Mouse (Mus musculus) heart, postnatal 36 days (tissue): ENCODE measurements around the gene Dip2b. TPM values are rescaled to one million over a fixed set of nuclear protein-coding genes. Genes with fewer than 3 reads are reported as not detected.
A peak's percentile ranks its signal among the peaks of the same experiment; 100 is the strongest.

Source experiments
- DNase-seq, 2 experiments: peaks; one replicate each; pipeline ENCODE4 v3.0.0; 2021 to 2022
- intact Hi-C: fragments of 180-260 bp; cut with DNase I; formaldehyde crosslinking; loops from one replicate; pipeline ENCODE4 v1.15.1; 2025
- total RNA-seq, 2 experiments: library from RNA; stranded (reverse); gene quantifications; 2 replicates each; pipeline ENCODE4 v1.2.3; 2021

The Dip2b gene
- 10 to 100 TPM; 21.0 to 21.5 TPM for total RNA-seq

GRCm38 (mm10) chr15:100038470-100038971 is at the start of gene Dip2b:
Gene Dip2b, plus strand, starts transcription at chr15:100038664.
- intact Hi-C loops, result loop anchor here (1.0 to 5.0 kb wide), 3 partner anchors 88 to 190 kb away; no protein-coding TSS in a partner anchor

GRCm38 (mm10) chr15:99993100-99993499 is 45.4 kb upstream of the Dip2b start:
- intact Hi-C loops, result no loop called here
- DNase-seq, result no peak

More at GRCm38 (mm10) chr15:100038470-100038971, at the start of gene Dip2b:
- DNase-seq, result peak; percentile 98 to 99

DNA sequence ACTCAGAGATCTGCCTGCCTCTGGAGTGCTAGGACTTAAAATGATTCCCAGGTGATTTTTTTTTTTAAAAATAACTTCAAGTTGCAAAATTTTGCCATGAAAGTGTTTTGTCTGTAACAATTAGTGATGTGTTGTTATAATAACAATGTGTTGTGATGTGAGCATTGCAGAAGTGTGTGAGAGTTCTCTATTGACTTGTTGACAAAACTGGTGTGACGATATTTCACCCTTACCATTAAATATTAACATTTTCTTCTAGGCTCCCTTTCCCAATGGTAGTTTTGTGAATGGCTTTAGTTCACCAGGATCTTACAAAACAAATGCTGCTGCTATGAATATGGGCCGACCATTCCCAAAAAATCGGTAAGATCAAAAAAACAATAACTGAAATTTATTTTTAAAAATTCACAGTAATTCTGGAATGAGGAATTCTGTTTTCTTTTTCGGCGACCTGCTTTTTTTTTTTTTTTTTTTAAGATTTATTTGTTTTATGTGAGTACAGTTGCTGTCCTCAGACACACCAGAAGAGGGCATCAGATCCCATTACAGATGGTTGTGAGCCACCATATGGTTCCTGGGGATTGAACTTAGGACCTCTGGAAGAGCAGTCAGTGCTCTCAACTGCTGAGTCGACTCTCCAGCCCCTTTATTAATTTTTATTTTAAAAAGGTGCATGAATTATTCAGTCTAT is 41.2 kb upstream of the Dip2b start:
- intact Hi-C loops, result no loop called here
- no peak for DNase-seq

GRCm38 (mm10) chr15:99999390-99999789 is 39.1 kb upstream of the Dip2b start:
- no peak for DNase-seq
- intact Hi-C loops, result no loop called here

DNA sequence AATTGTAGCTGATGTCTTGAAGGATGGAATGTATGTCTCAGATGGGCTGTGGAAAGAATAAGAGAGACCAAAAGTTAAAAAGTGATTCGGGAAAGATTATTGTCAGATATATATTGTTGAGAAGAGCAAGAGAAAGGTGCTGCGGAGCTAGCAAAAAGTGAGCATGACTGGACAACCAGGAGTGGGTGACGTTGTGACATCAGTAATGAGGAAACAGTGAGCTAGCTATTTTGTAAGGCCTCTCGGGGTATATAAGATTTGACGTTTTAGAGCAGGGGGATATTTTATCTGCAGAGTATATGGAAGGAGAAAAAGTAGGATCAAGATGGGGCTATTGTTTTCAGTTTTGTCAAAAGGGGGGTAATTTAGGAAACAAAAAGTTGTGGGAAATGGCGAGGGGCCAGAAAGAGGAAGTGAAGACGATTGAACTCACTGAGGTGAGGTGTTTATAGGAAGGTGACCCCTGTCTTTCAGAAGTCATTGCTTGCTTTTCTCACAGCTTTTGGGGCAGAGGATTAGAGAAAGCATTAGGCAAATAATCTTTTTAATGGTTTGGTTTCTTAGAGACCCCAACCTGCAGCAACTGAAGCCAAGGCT is 33.7 kb upstream of the Dip2b start:
- intact Hi-C loops, result no loop called here
- no peak for DNase-seq

GRCm38 (mm10) chr15:100006180-100006579 is 32.3 kb upstream of the Dip2b start:
- intact Hi-C loops, result no loop called here
- no peak for DNase-seq

DNA sequence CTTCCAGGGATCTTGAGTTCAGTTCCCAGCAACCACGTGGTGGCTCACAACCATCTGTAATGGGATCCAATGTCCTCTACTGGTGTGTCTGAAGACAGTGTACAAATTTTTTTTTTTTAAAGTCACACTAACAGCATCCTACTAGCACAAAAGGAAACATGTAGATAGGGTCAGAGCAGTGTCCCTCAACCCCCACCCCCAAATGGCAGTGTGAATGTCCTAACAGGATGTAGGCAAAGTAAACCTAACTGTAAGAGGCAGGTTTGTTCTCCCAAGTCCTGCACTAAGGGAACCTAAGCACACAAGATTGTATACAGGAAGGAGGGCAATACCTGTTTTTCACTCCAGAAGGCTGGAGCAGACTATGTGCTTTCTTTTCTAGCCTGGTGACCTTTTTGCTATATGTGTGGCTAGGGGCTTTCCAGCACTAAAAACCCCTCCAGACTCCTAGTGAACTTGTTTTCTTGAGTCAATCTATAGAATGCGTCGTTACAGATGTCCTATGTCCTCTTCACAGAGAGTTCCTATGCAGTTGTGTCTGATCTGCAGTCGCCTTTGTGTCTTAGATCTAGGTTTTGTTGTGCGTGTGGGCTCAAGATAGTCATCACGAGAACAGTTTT is 20.1 kb upstream of the Dip2b start:
- intact Hi-C loops, result no loop called here
- no peak for DNase-seq

- intact Hi-C loops, result loop anchor here (5.0 kb wide), 2 partner anchors 281 to 436 kb away; partner anchors contain the start of gene Mettl7a1
- no peak for DNase-seq
Measured at GRCm38 (mm10) chr15:100021175-100021574, 17.3 kb upstream of the Dip2b start.

- peak; percentile 39 to 50 for DNase-seq
- intact Hi-C loops, result loop anchor here (2.0 to 5.0 kb wide), 3 partner anchors 279 to 434 kb away; partner anchors contain the start of gene Mettl7a1
Measured at GRCm38 (mm10) chr15:100022923-100023322, 15.5 kb upstream of the Dip2b start.

DNA sequence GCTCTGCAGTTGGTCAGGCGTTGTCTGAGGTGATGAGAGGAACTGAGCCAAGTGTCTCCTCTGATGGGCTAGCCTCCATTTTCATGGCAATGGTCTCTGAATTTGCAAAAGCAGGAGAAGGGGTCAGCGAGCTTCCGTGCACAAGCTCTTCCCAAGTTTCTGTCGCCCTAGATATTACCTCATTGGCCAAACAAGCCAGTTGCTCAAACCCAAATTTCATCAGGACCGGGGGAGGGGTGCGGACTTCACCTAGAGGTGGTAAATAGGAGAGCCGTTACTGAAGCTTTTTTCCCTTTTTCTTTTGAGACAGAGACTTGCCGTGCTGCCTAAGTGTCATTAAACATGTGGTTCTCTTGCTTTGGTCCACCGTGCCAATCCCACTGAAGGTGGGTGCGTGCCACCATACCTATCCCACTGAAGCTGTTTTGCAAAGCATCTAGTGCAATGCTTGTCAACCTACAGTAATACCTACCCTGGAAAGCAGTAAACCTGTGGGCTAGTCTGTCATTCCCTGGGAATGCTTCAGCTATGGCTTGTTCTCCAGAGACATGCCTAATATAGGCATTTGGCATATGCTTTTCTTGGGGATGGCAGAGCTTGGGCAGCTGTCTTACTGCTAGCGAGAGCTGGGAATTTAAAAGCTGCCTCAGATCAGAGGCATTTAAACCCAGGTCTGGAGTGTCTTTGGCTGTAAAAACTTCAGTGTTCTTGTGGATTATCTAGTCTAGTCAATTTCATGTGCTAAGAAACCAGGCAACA is 13.2 kb upstream of the Dip2b start:
- DNase-seq, result no peak
- intact Hi-C loops, result no loop called here

DNA sequence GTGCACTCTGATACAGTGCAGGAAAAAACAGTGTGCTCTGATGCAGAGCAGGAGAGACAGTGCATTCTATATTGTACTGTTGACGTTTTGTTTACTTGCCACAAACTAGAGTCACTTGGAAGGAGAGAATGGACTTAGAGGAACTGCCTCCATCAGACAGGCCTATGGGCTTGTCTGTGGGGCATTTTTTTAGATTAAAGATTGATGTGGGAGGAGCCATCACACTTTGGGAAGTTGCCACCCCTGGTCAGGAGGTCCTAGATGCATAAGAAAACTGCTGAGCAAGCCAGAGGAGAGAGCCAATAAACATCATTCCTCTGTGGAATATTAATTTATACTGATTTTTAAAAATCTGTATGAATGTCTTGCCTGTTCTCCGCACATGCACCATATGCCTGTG is 10.3 kb upstream of the Dip2b start:
- intact Hi-C loops, result no loop called here
- DNase-seq, result no peak

GRCm38 (mm10) chr15:100029497-100029896 is 9.0 kb upstream of the Dip2b start:
- intact Hi-C loops, result no loop called here
- DNase-seq, result no peak

DNA sequence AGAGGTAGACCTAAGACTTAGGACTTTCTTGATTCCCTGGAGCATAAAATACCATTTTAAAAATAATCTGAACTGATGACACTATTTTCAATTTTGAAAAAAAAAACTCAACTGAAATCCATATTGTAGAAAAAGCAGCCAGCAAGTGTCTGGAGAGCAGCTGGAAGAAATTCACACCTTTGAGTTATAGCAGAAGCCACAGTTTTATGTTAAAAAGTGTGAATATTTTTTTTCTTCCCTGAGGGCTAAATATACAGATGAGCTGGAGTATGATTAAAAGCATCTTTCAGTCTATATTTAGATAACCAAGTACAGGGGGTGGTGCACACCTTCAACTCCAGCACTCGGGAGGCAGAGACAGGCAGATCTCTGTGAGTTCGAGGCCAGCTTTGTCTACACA is 8.6 kb upstream of the Dip2b start:
- DNase-seq, result no peak
- intact Hi-C loops, result no loop called here

DNA sequence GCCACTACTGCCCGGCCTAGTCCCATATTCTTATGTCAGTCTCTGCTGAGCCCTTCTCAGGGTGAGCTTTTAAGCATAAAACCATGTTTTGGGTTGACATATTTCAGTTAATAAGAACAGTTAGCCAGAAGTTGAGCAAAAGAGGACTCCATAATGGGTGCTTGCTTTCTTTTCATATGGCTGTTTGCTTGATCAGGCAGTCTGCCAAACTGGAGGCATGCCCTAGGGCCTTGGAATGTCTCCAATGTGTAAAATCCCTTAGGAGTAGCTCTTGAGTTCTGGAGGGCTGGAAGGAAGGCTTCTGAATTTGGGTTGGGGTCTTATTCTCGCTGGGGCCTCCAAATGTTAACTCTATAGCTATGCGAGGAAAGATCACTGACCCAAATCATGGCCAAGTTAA is 5.9 kb upstream of the Dip2b start:
- DNase-seq, result no peak
- intact Hi-C loops, result no loop called here

DNA sequence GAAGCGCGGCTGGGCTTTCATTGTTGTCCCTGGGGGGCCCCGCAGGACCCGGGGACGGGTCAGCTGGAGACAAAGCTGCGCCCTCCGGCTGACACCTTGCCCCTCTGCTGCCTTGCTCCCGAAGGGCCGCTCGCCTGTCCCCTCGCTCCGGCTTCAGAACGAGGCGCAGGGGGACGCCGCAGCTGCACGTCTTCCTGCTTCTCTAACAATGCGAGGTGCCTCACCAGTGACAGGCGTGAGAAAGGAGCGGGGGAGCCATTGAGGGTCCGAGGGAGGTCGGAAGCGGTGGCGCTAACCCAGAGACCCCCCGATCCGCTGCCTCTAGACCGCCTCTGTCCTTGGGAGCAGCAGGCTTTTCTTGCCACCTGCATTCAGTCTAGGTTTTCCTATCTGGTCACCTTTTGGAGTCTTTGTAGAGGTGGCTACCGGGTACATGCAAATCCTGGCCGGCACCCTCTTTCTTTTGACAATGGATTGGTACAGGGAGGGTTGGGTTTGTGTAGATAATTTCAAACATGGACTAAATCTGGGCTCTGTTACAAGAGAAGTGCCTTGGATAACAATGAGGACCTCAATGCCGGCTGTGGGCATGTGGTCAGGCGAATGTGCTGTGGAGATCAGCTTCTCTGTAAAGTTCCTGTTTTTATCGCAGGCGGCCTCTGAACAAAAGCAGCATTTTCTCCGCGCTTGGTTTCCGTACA is 687 bp downstream of the Dip2b start:
- intact Hi-C loops, result loop anchor here (5.0 kb wide), 1 partner anchor 148 kb away; no protein-coding TSS in a partner anchor
- DNase-seq, result peak; percentile 56 to 74

DNA sequence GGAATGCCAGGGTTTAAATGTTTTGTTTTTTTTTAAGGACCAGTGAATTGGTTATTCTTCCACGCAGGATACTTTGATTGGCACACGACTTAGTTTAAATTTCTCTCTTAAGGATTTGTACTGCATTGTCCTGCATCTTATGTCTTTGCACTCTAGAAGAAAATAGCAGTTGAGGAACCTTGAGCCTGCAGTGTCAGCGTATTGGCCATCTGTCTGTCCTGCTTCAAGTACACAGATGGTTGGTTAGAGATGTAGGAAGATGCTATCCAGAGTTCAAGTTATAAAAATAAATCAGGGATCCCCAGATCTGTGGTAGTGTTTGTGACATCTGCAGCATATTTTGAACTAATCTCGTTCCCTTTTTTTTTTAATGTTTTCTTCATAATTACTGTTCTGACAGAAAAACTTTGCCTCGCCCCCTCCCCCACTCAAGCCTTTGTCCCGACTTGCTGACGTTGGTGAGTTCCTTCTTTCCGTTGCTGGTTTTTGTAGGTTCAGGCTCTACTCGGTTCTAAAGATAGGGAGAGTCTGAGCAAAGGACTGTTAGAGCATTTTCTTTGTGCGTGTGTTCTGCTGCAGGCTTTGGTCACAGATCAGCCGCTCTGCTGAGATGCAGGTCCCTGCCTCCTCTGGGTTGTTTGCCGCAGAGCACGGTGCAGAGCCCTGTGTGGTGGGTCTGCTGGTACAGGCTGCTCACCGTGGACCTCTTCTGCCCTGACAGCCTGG is 2.2 kb downstream of the Dip2b start:
- peak in 1 of 2 experiments; percentile 38 for DNase-seq
- intact Hi-C loops, result no loop called here

DNA sequence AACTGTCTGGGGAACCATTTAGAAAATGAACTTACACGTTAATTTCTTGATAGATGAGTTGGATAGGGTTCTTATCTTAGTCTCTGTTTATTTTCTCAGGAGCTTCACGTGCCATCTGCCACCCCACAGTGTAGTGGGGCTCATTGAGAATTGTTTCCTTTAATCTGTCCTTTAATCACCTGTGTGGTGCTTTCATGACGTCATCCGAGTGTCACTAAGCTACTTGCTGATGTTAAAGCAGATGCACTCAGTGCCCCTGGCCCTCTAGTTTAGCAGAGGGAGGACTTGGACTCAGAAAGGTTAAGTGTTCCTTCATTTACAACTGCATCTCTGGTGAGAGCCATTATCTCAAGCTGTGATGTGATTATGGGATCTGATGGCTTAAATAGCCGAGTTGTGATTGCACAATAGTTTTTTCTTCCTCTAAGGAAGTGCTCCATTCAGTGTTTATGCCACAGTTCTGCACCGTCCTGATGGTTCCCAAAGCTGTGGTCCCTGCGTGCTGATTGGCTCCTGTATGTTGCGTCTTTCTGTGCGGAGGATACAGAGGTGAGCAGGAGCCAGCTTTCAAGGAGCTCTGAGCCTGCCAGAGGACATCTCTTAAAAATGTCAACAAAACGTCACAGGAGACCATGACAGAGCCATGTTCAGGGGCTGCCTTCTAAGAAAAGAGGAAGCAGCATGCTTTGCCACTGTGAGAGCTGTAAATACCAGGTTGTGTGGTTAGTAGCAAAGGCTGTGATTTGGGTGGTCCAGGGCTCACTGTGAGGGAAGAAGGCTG is 3.0 kb downstream of the Dip2b start:
- intact Hi-C loops, result no loop called here
- peak in 1 of 2 experiments; percentile 38 for DNase-seq

DNA sequence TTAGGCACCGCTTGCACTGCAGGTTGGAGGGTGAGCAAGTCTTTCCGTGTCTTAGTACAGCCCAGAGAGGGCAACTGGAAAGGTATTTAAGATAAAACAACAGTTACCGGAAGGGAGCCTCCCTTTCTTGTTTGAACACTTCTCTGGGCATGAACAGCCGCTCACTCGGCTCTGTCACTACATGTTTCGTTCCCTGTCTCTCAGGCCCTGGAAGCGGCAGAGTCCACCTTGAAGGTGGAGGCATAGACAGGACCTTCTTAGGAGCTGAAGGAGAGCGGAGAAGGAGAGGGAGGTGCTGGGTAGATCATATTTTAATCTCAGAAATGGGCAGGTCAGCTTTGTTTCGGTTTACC is 3.6 kb downstream of the Dip2b start:
- intact Hi-C loops, result no loop called here
- DNase-seq, result no peak

GRCm38 (mm10) chr15:100045576-100045975 is 7.1 kb downstream of the Dip2b start:
- intact Hi-C loops, result loop anchor here (5.0 kb wide), 1 partner anchor 37 kb away; no protein-coding TSS in a partner anchor
- DNase-seq, result no peak
